Comparison of ENCODE assay signal across 20 mouse cellular contexts in genomic region chr17:3038067-3038466, GRCm38 (mm10).
DNase-seq lines count a peak whose midpoint lies in the region; ATAC-seq and TF ChIP-seq lines count a peak whose summit lies in the region.
"Had no signal": no experiment of that assay in that cellular context is flagged by ENCODE, and none has a peak within 500 bp of the region (broad histone marks: within the 10 kb centered on the region; RNA-seq: fewer than 3 reads in every experiment).

No protein-coding gene starts in this region.

- no peak overlapping the region for H3K4me2 ChIP-seq in hindbrain, embryonic 11.5 days (replicated peaks; ENCODE audit: low read depth, low read length)
- H3K4me2 ChIP-seq in hindbrain, embryonic 16.5 days (ENCODE audit: low read length): no peak overlapping the region
- no peak overlapping the region for H3K4me2 ChIP-seq in midbrain, embryonic 13.5 days (replicated peaks)
- H3K4me2 ChIP-seq in midbrain, postnatal 0 days (ENCODE audit: low read depth, low read length, poor library complexity, severe bottlenecking): no peak overlapping the region
- no peak overlapping the region for H3K4me2 ChIP-seq in limb, embryonic 13.5 days (replicated peaks)
- H3K4me2 ChIP-seq: heart, embryonic 11.5 days; midbrain, embryonic 15.5 days had no signal

- no peaks in the 10 kb centered on the region for H3K4me1 ChIP-seq in hindbrain, embryonic 11.5 days (replicated peaks; ENCODE audit: control insufficient read depth, insufficient read depth, low read length)
- no peaks in the 10 kb centered on the region for H3K4me1 ChIP-seq in hindbrain, embryonic 16.5 days (ENCODE audit: control insufficient read depth, insufficient read depth, low read depth, low read length)
- no peaks in the 10 kb centered on the region for H3K4me1 ChIP-seq in midbrain, embryonic 13.5 days (replicated peaks)
- no peaks in the 10 kb centered on the region for H3K4me1 ChIP-seq in midbrain, postnatal 0 days (ENCODE audit: insufficient read depth, low read length)
- no peaks in the 10 kb centered on the region for H3K4me1 ChIP-seq in limb, embryonic 13.5 days
- H3K4me1 ChIP-seq: midbrain, embryonic 15.5 days had no signal

- 78% methylated on average over 1 of the region's 1 CpGs for WGBS in hindbrain, embryonic 11.5 days
- 86% methylated on average over 1 of the region's 1 CpGs for WGBS in hindbrain, embryonic 16.5 days
- 81% methylated on average over 1 of the region's 1 CpGs for WGBS in midbrain, embryonic 13.5 days
- 89% methylated on average over 1 of the region's 1 CpGs for WGBS in midbrain, postnatal 0 days
- 86% methylated on average over 1 of the region's 1 CpGs for WGBS in limb, embryonic 13.5 days

- DNase-seq in hindbrain, embryonic 11.5 days (ENCODE audit: low spot score): no peak
- DNase-seq in midbrain, postnatal 0 days (ENCODE audit: low spot score): no peak
- DNase-seq in embryo, embryonic 9.5 days (ENCODE audit: extremely low spot score): no peak
- no peak for DNase-seq in right cerebral cortex, postnatal 36 days (ENCODE audit: low spot score in 2 of 2)
- DNase-seq: cerebellum, postnatal 10 days; gastrocnemius, postnatal 25 days; heart, postnatal 14 days; kidney, adult 8-10 months; kidney, postnatal 4 days; lung, adult 2 months; lung, postnatal 36 days; right cerebral cortex, adult 18-20 months; thymus, postnatal 25 days had no signal

- peaks cover 18% of the 10 kb centered on the region for H3K9me3 ChIP-seq in hindbrain, embryonic 11.5 days (ENCODE audit: control insufficient read depth, low read length)
- peaks cover 8% of the 10 kb centered on the region for H3K9me3 ChIP-seq in hindbrain, embryonic 16.5 days (ENCODE audit: control insufficient read depth, low read length)
- peaks cover 19% of the 10 kb centered on the region; the same call in 1 of the 2 replicates for H3K9me3 ChIP-seq in midbrain, embryonic 13.5 days
- H3K9me3 ChIP-seq in midbrain, postnatal 0 days (ENCODE audit: low read length): peaks cover 10% of the 10 kb centered on the region; the same call in 1 of the 2 replicates
- H3K9me3 ChIP-seq in limb, embryonic 13.5 days: peaks cover 26% of the 10 kb centered on the region
- H3K9me3 ChIP-seq: midbrain, embryonic 15.5 days had no signal

- H3K27ac ChIP-seq in hindbrain, embryonic 11.5 days (ENCODE audit: low read depth, low read length): no peak overlapping the region
- no peak overlapping the region for H3K27ac ChIP-seq in hindbrain, embryonic 16.5 days (ENCODE audit: low read depth, low read length)
- no peak overlapping the region for H3K27ac ChIP-seq in midbrain, embryonic 13.5 days
- H3K27ac ChIP-seq in midbrain, postnatal 0 days (ENCODE audit: low read depth, low read length): no peak overlapping the region
- no peak overlapping the region for H3K27ac ChIP-seq in limb, embryonic 13.5 days
- H3K27ac ChIP-seq: midbrain, embryonic 15.5 days had no signal

- H3K4me3 ChIP-seq in hindbrain, embryonic 11.5 days (ENCODE audit: low read depth, low read length): no peak overlapping the region
- H3K4me3 ChIP-seq in hindbrain, embryonic 16.5 days (ENCODE audit: low read length): no peak overlapping the region
- no peak overlapping the region for H3K4me3 ChIP-seq in midbrain, embryonic 13.5 days (replicated peaks)
- no peak overlapping the region for H3K4me3 ChIP-seq in midbrain, postnatal 0 days (ENCODE audit: low read depth, low read length)
- no peak overlapping the region for H3K4me3 ChIP-seq in limb, embryonic 13.5 days
- H3K4me3 ChIP-seq: erythroblast, embryonic 14.5 days; midbrain, embryonic 15.5 days had no signal

- ATAC-seq in hindbrain, embryonic 11.5 days (ENCODE audit: low FRiP score): peak; percentile 19; the same call in 1 of the 2 replicates
- no peak for ATAC-seq in hindbrain, embryonic 16.5 days
- 0 out of 2 replicates have a peak, but pooled peaks have one; percentile 18 for ATAC-seq in midbrain, embryonic 13.5 days
- no peak for ATAC-seq in midbrain, postnatal 0 days (ENCODE audit: low FRiP score)
- ATAC-seq in limb, embryonic 13.5 days (ENCODE audit: low FRiP score, low read depth): 0 out of 2 replicates have a peak, but pooled peaks have one; percentile 11
- ATAC-seq in neutrophil, adult 5-6 weeks (ENCODE audit: extremely low read depth, insufficient number of reproducible peaks, low FRiP score, poor library complexity, severe bottlenecking): peak; percentile 11; the same call in 1 of the 2 replicates
- ATAC-seq: midbrain, embryonic 15.5 days had no signal

- TF ChIP-seq CTCF in midbrain, postnatal 0 days (IDR thresholded peaks at IDR 0.05): no peak

- no peaks in the 10 kb centered on the region for H3K36me3 ChIP-seq in hindbrain, embryonic 11.5 days (ENCODE audit: control insufficient read depth, insufficient read depth, low read length)
- H3K36me3 ChIP-seq in hindbrain, embryonic 16.5 days (ENCODE audit: control insufficient read depth, insufficient read depth, low read length): no peaks in the 10 kb centered on the region
- no peaks in the 10 kb centered on the region for H3K36me3 ChIP-seq in midbrain, embryonic 13.5 days
- H3K36me3 ChIP-seq in midbrain, postnatal 0 days (ENCODE audit: insufficient read depth, low read length): no peaks in the 10 kb centered on the region
- H3K36me3 ChIP-seq in limb, embryonic 13.5 days: no peaks in the 10 kb centered on the region
- H3K36me3 ChIP-seq: midbrain, embryonic 15.5 days had no signal

- H3K9ac ChIP-seq in hindbrain, embryonic 11.5 days (ENCODE audit: low read depth, low read length): no peak overlapping the region
- H3K9ac ChIP-seq in hindbrain, embryonic 16.5 days (ENCODE audit: low read depth, low read length): no peak overlapping the region
- no peak overlapping the region for H3K9ac ChIP-seq in midbrain, embryonic 13.5 days (replicated peaks)
- no peak overlapping the region for H3K9ac ChIP-seq in midbrain, postnatal 0 days (replicated peaks; ENCODE audit: low read length, poor library complexity, severe bottlenecking)
- H3K9ac ChIP-seq in limb, embryonic 13.5 days: no peak overlapping the region
- H3K9ac ChIP-seq: midbrain, embryonic 15.5 days had no signal

- H3K27me3 ChIP-seq in hindbrain, embryonic 11.5 days (ENCODE audit: control insufficient read depth, insufficient read depth, low read length): no peaks in the 10 kb centered on the region
- no peaks in the 10 kb centered on the region for H3K27me3 ChIP-seq in hindbrain, embryonic 16.5 days (replicated peaks; ENCODE audit: control insufficient read depth, insufficient read depth, low read length)
- no peaks in the 10 kb centered on the region for H3K27me3 ChIP-seq in midbrain, embryonic 13.5 days
- no peaks in the 10 kb centered on the region for H3K27me3 ChIP-seq in midbrain, postnatal 0 days (ENCODE audit: insufficient read depth, low read length)
- H3K27me3 ChIP-seq in limb, embryonic 13.5 days: no peaks in the 10 kb centered on the region
- H3K27me3 ChIP-seq: midbrain, embryonic 15.5 days had no signal

Comparison
In these comparisons a context has a peak if more than half of its experiments do, and no peak if none do; other contexts are left out.
1. ATAC-seq: peak in hindbrain, embryonic 11.5 days (single experiment), midbrain, embryonic 13.5 days (single experiment), limb, embryonic 13.5 days (single experiment) and neutrophil, adult 5-6 weeks (single experiment); none in hindbrain, embryonic 16.5 days (single experiment) and midbrain, postnatal 0 days (single experiment).